Mouse (Mus musculus): ENCODE measurements around the gene Atp5k. TPM values are rescaled to one million over a fixed set of nuclear protein-coding genes. Genes with fewer than 3 reads are reported as not detected.
A peak's percentile ranks its signal among the peaks of the same experiment; 100 is the strongest.

Atp5k gene
- 119 and 156 TPM in 2 replicates for polyA plus RNA-seq (2012; rRNA removed)

DNA sequence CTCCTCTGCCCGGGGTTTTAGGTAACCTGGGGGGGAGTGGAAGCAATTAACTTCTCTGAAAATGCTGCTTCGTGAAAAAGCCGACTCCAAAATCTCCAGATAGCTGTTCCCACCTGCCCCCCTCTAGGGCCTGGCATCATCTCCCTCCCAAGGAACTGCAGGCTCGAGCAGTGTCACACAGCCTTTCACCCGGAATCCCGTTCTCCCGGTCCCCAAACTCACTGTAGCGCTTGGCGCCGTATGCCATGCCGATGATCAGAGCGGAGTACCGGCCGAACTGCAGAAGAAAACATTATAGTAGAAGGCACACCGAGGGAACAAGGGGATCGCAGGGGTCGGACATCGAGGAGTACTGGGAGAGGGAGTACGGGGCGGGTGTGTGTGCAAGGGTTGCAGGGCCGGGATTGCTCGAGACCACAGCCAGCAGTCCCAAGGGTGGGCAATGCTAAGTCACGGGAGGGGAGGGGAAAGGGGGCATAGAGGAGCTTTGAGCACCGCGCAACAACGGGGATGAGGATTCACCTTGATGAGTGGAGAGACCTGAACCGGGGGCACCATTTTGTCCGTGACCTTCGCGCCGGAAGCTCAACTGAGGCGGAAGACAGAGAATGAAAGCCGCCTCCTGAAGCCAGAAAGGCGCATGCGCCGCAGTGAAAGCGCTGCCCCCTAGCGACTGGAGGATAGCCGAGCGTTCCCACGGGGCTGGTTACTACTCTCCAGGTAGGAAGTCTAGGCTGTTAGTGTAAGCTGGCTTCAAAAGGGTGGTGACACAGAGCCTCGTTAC, at the start of gene Atp5k:
Atp5k (minus strand) TSS at position 645 of the 784 bp plus-strand sequence.
- TF ChIP-seq CTCF (IDR thresholded peaks at IDR 0.05; ENCODE audit: borderline replicate concordance, extremely low read depth, insufficient read depth, insufficient read length) = peak; percentile 92
- peak; percentile 46; the same call in 1 of the 2 replicates for TF ChIP-seq POLR2A (IDR thresholded peaks at IDR 0.05; ENCODE audit: borderline replicate concordance, extremely low read depth, insufficient read depth, insufficient read length, poor library complexity, severe bottlenecking)
- peak; percentile 96 for DNase-seq (ENCODE audit: low read depth)

DNA sequence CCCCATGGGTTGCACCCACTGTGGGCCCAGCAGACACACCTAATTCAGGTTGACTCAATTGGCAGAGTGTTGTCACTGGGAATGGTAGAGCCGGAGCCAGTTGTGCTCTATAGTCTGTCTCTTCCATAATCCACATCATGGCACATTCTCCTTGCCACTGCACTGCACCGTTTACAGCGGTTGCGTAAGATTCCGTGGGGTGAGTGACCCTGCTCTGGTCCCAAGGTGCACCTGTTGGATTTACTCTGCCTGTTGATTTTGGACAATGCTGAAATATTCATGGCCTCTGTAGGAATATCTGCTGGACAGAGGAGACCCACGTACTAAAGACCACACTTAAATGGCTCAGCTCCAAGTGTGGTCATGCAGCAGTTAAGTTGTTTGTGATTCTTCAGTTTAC, 48.8 kb upstream of the Atp5k start:
- DNase-seq (ENCODE audit: low read depth) = no peak
- TF ChIP-seq POLR2A (IDR thresholded peaks at IDR 0.05; ENCODE audit: borderline replicate concordance, extremely low read depth, insufficient read depth, insufficient read length, poor library complexity, severe bottlenecking) (no peak), CTCF (IDR thresholded peaks at IDR 0.05; ENCODE audit: borderline replicate concordance, extremely low read depth, insufficient read depth, insufficient read length) (no peak)

- TF ChIP-seq CTCF (IDR thresholded peaks at IDR 0.05; ENCODE audit: borderline replicate concordance, extremely low read depth, insufficient read depth, insufficient read length) (no peak), POLR2A (IDR thresholded peaks at IDR 0.05; ENCODE audit: borderline replicate concordance, extremely low read depth, insufficient read depth, insufficient read length, poor library complexity, severe bottlenecking) (no peak)
- no peak for DNase-seq (ENCODE audit: low read depth)
Measured at GRCm38 (mm10) chr5:108475977-108476376, 41.7 kb upstream of the Atp5k start.

GRCm38 (mm10) chr5:108473737-108474136, 39.5 kb upstream of the Atp5k start:
- TF ChIP-seq CTCF (IDR thresholded peaks at IDR 0.05; ENCODE audit: borderline replicate concordance, extremely low read depth, insufficient read depth, insufficient read length) (no peak), POLR2A (IDR thresholded peaks at IDR 0.05; ENCODE audit: borderline replicate concordance, extremely low read depth, insufficient read depth, insufficient read length, poor library complexity, severe bottlenecking) (no peak)
- no peak for DNase-seq (ENCODE audit: low read depth)

DNA sequence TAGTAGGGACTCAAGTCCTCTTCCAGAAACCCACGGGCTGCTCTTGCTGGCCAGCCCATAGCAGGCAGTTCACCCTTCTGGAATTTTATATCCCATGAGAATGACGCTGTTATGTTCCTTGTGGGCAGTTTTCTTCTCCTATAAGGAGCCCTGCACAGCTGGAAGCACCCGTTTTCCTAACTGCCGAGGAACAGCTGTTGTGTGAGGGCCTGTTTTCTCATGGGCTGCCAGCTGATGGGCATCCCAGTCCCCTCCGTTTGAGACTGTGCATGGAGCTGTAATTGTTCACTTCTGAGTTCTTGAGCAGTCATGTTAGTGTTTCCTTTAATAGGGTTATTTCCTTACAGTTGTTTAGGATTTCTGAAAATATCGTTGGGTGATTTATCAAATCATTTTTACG, 35.4 kb upstream of the Atp5k start:
- TF ChIP-seq POLR2A (IDR thresholded peaks at IDR 0.05; ENCODE audit: borderline replicate concordance, extremely low read depth, insufficient read depth, insufficient read length, poor library complexity, severe bottlenecking) (no peak), CTCF (IDR thresholded peaks at IDR 0.05; ENCODE audit: borderline replicate concordance, extremely low read depth, insufficient read depth, insufficient read length) (no peak)
- no peak for DNase-seq (ENCODE audit: low read depth)

DNA sequence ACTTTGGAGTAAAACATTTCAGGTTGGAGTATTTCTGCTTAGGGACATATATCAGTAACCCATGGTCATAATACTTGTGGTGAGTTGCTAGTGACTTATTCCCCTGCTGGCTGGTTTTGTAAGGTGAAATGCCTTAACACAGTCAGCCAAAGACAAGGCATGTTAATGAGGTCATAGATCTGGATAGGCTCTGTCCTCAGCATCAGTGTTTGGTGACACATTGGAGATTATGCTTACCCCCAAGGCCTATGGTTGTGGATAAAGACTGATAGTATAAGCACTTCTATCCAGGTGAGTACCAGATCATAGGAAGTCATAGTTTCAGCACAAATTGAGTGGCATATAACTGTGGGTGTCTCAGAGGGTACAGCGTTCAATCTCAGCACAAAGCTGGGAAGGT, 32.4 kb upstream of the Atp5k start:
- no peak for DNase-seq (ENCODE audit: low read depth)
- TF ChIP-seq CTCF (IDR thresholded peaks at IDR 0.05; ENCODE audit: borderline replicate concordance, extremely low read depth, insufficient read depth, insufficient read length) (no peak), POLR2A (IDR thresholded peaks at IDR 0.05; ENCODE audit: borderline replicate concordance, extremely low read depth, insufficient read depth, insufficient read length, poor library complexity, severe bottlenecking) (no peak)

DNA sequence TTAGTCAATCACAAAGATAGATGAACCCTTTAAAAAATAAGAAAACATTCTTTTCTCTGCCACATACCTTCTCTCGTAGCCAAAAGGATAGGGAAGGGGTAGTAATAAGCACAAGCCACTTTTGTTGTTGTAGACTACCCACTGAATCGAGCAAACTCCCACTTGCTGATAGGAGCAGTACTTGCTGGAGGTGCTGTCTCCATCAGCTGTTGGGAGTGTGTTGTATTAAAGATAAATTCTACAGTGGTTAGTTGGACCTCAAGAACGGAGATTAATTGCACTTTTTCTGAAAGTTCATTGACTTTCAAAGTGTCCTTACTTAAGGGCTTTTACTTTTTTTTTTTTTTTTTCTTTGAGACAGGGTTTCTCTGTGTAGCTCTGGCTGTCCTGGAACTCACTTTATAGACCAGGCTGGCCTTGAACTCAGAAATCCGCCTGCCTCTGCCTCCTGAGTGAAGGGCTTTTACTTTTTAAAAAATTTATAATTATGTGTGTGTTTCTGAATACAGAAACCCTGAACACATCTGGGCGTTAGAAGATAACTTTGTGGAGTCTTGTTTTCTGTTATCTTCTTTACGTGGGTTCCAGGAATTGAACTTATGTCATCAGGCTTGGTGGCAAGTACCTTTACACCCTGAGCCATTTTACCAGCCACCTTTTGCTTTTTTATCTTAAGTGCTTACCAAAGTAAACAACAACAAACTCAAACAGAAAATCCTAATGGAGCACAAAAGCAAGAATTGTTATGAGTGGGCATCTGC, 31.1 kb upstream of the Atp5k start:
- TF ChIP-seq POLR2A (IDR thresholded peaks at IDR 0.05; ENCODE audit: borderline replicate concordance, extremely low read depth, insufficient read depth, insufficient read length, poor library complexity, severe bottlenecking) = no peak
- TF ChIP-seq CTCF (IDR thresholded peaks at IDR 0.05; ENCODE audit: borderline replicate concordance, extremely low read depth, insufficient read depth, insufficient read length) = no peak

GRCm38 (mm10) chr5:108462446-108462845, 28.2 kb upstream of the Atp5k start:
- DNase-seq (ENCODE audit: low read depth) = no peak
- TF ChIP-seq CTCF (IDR thresholded peaks at IDR 0.05; ENCODE audit: borderline replicate concordance, extremely low read depth, insufficient read depth, insufficient read length) = no peak
- TF ChIP-seq POLR2A (IDR thresholded peaks at IDR 0.05; ENCODE audit: borderline replicate concordance, extremely low read depth, insufficient read depth, insufficient read length, poor library complexity, severe bottlenecking) = no peak

More for the DNA sequence above, 31.1 kb upstream of the Atp5k start:
- DNase-seq (ENCODE audit: low read depth) = no peak

DNA sequence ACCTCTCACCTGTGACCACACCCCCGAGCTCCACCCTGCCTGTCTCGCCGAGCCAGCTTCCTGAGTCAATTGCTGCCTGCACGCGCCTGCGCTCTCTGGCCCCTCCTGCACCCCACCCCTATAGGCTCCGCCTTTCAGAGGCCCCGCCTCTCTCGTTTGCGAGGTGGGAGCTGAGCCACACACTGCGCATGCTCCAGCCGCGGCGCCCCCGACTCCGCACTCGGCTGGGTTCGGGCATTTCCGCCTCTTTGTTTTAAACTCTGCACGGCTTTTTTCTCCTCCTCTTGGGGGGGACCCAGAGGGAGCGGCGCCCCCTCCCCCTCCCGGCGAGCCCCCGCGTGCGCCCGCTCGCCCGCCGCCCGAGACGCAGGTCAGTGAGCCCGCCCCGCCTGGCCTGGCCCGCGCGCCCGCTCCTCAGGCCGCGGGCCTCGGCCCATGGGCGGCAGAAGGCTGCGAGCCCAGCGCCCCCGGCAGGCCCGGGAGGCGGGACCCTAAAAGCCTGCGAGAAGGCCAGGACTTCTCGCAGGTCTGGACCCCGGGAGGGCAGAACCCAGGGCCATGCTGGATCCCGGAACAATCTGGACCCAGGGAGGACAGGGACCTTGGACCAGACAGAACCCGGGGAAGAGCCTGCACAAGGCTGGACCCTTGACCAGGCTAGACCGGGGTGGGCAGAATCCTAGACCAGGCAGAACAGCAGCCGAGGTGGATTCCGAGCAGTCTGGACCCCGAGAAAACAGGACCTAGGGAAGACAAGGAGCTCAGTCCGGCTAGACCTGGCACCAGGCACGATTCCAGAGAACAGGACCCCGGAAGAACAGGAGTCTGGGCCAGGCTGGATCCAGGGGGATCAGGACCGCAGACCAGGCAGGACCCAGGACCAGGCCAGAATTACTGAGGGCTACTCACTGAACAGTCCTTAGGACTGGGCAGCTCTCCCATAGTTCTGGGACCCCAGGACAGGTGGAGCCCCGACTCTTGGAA, 27.1 kb upstream of the Atp5k start, which contains the start of gene Pcgf3:
Pcgf3 (plus strand) TSS at position 151 of the 984 bp plus-strand sequence.
- peak; percentile 98 for DNase-seq (ENCODE audit: low read depth)
- peak; percentile 43; the same call in 1 of the 2 replicates for TF ChIP-seq POLR2A (IDR thresholded peaks at IDR 0.05; ENCODE audit: borderline replicate concordance, extremely low read depth, insufficient read depth, insufficient read length, poor library complexity, severe bottlenecking)
- no peak for TF ChIP-seq CTCF (IDR thresholded peaks at IDR 0.05; ENCODE audit: borderline replicate concordance, extremely low read depth, insufficient read depth, insufficient read length)

DNA sequence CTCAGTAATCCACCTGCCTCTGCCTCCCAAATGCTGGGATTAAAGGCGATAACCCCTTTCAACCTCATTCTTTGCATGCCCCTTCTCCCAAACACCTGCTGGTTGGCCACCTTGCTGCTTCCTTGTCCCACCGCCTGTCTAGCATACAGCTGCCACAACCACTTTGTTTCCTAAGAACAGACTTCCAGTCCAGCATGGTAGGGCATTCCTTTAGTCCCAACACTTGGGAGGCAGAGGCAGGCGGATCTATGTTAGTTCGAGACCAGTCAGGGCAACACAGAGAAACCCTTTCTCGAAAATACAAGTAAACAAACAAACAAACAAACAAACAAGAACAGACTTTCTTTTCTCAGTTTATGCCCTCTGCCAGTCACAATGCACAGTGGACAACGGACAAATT, 26.2 kb upstream of the Atp5k start:
- no peak for DNase-seq (ENCODE audit: low read depth)
- TF ChIP-seq CTCF (IDR thresholded peaks at IDR 0.05; ENCODE audit: borderline replicate concordance, extremely low read depth, insufficient read depth, insufficient read length) (no peak), POLR2A (IDR thresholded peaks at IDR 0.05; ENCODE audit: borderline replicate concordance, extremely low read depth, insufficient read depth, insufficient read length, poor library complexity, severe bottlenecking) (no peak)

All from brain, embryonic 14.5 days (tissue).